Mouse (Mus musculus) adrenal gland, adult 18-20 months (tissue): ENCODE results near the gene Nedd9. TPM values are rescaled to one million over a fixed set of nuclear protein-coding genes. Genes with fewer than 3 reads are reported as not detected.
A peak's percentile ranks its signal among the peaks of the same experiment; 100 is the strongest.

Experiments used
- DNase-seq, 2 experiments: peaks; one replicate each; pipeline ENCODE4 v3.0.0; 2021 to 2022; ENCODE audit warnings: low spot score in 2 of 2
- total RNA-seq, 2 experiments: library from RNA; stranded (reverse); gene quantifications; 1 replicate in 1 of 2; 2 replicates in 1 of 2; pipeline ENCODE4 v1.2.3; 2021

Gene Nedd9
- total RNA-seq, 2 experiments from 2014 or later: 19.3 to 21.9 TPM

DNA sequence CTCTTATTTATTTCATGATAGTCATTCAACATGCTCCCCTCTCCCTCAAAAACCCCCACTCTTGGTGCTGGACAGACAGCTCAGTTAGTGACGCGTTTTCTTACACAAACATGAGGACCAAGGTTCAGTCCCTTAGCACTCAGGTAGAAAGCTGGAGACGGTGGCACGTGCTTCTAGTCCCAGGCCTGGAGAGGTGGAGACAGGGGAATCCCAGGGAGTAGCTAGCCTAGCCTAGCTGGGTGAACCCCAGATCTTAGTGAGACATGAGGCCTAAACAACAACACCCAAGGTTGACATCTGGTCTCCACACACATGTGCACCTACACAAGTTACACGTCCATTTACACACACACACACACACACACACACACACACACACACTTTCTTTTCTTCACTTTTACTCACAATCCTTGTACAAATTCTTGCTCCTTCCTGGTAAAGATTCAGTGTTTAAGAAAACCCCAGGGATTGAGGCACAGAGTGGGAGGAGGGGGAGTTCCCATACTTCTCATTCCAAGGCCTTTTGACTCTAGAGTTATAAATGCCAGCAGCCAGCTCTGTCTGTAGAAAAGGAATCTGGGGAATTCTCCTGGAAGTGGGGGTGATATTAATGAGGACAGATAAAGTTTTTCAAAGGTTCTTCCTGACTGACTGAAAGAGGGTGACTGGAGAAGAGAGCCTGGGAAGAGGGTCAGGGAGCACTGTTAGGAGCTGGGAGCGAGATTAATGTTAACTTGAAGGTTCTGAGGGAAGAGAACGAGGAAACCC, 29.9 kb downstream of the Nedd9 start:
- DNase-seq: no peak

DNA sequence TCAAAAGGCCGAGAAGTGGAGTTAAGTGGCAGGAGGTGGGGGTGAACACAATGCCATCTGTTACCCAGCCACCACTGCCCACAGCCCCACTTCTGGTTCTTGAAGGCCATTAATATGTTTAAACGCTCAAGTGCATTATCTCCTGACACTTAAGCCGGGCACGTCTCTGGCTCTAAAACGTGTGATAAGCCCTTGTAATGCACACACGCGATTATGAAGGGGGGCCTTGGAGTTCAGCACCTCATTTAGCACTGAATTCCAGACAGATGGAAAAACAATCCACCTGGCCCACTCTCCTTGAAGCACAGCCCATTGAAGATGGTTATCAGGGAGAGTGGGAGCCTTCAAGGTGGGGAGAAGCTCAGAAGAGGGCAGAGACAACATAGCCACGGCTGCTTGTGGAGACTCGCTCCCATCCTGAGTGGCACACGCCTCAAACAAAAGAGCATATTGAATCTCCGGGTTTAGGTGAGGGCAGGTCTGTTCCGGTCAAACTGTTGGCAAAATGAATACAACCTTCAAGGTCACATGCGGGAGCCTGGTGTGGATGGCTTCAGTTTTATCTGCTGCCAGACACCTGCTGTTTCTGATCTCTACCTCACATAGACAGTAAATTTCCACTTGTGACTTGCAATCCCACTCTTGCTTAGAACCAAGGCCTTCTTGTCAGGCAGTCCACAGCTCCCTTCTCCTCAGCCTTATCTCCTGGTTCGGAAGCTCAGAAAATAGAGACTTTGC, 30.7 kb downstream of the Nedd9 start:
- no peak for DNase-seq

DNA sequence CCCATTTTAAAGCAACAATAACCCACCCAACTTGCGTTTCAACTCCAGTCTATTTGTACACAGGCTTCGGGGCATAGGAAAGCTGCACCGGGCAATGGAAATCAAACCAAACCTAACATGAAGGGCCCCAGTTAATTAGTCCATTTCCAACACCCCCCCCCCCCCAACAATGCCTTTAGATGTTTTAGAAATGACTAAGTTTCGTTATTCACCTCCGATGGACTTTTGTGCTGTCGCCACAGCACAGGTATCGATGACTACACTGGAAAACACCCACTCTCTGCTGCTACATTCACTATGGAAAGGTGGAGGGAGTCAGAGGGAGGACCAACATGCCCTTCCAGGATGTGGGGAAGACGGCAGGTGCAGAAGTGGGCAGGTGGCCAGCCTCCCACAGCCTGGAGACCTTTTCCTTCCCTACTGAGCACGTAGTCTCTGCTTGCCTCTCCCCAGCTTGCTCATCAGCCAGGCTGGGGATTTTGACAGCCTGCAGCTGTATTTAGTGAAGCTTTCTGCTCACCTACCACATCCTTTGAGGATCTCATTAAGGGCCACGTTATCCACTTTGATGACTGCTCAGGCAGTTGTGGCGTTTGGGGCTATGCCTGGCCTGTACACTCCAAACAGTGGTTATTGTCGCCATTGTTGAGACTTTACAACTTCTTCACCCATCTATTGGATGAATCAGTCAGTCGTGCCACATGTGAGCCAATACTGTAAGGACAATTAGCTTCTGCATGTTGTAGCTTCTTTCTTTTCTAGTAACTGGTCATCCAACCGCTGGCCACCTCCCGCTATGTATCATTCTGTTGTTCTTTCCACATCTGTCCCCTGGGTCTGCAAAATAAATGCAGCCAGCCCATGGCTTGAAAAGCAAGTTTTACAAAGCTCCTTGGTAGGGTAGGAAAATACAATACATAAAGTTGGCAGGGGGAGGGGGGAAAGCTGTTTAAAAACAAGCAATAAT, 33.7 kb downstream of the Nedd9 start:
- DNase-seq: no peak

DNA sequence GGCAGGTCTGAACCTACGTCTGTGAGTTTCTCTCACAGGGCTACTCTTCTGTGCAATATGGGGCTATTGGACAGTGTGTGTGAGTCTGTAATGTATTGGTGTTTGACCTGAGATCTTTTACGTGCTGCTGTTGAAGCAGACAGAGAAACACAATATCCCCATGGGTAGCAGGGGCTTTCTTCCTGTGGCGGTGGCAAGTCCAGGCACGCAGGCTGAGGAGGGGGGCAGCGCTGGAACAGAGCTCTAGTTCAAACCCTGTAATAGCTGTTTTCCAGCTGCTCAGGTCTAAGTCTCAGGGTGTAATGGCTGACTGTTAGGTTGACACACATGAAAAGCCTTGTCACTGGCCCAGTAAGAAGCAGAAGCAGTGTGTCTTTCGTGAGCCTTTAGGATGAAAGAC, 36.3 kb downstream of the Nedd9 start:
- DNase-seq: no peak

- DNase-seq: no peak
Measured at GRCm38 (mm10) chr13:41449211-41449610, 38.0 kb downstream of the Nedd9 start.

DNA sequence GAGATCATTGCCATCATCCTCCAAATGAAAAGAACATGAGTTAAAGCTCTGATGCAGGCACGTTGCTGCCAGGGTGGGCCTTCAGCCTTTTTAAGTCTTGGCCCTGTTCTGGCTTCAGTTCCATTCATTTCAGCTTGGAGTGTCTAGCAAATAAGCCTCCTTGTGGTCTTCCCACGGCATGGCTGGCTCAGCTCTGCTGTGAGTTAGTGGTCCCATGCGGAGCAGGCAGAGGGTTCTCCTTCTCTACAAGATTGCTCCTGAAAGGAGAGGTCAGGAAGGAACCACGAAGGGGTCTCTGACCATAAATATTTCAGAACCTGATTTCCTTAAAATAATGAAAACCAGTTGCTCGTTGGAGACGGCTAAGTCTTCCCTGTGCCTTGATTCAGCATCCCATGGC, 40.0 kb downstream of the Nedd9 start:
- no peak for DNase-seq

- DNase-seq: no peak
Measured at GRCm38 (mm10) chr13:41446591-41446990, 40.6 kb downstream of the Nedd9 start.

- no peak for DNase-seq
Measured at GRCm38 (mm10) chr13:41445067-41445808, 41.9 kb downstream of the Nedd9 start.

DNA sequence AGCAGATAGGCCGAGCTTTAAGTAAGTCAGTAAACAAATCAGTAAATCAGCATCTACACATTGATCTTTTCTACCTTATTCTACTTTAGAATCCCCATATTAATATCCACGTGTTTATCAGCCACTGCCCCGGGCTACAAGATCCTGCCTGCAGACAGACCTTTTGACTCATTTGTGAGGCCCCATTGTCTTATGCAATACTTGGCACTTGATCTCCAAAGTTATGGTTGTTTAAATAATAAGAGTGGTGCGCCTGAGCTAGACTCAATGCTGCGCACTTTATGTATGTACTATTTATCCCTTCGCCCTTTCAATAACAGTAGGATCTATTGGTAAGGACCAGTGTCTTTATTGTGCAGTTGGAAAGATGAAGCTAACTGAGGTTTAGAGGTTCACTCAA, 42.9 kb downstream of the Nedd9 start:
- DNase-seq: no peak

GRCm38 (mm10) chr13:41442145-41442544, 45.0 kb downstream of the Nedd9 start:
- DNase-seq: no peak

DNA sequence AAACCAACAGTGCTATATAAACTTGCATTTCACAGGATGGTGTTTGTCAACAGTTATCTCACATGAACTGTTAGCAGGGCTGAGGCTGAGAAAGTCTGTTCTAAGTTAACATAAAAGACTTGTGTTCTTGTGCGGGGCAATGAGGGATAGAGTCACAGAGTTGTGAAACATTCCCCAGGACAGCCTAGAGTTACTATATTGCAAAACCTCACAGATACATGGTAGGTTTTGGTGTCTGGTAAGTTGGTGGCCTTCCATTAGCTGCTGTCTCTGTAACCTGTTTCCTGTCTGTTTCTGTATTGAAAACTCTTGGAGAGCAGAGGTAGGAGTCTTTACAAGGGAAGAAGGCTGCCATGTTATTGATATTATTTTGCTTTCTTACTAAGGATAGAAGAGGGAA, 47.0 kb downstream of the Nedd9 start:
- no peak for DNase-seq

DNA sequence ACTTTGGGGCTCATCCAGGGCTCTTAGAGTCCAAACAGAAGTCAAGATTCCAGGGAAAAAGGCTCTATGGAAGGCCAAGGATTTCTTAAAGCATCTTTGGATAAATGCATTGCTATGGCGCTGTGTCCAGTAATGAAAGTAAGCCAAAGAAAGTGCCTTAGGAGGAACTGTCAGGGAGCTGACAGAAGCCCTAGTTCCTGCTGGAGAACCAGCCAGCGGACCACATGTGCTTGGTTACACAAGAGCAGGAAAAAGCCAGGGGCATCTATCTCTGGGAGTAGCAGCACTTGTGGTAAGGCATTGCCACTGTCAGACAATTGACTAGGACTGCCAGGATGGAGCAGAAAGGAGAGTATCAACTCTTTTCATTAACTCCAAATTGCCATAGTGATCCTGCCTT, 49.8 kb downstream of the Nedd9 start:
- no peak for DNase-seq

DNA sequence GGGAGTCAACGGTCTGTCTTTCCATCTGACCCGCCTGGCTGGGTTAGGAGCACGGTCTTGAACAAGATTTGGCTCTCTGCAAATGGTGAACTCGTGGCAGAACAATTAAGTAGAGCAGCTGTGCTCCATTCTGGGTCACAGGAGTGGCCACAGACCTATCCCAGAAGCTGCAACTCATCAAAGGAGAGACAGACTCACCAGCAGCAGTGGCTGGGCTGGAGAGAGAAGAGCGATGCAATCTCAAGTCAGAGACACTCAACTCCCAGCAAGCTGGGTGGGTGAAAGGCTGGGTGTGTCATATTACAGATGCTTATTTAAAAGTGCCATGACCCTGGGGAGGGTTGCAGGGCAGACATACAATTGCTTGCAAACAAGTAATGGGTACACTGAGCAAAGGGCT, 50.4 kb downstream of the Nedd9 start:
- no peak for DNase-seq

DNA sequence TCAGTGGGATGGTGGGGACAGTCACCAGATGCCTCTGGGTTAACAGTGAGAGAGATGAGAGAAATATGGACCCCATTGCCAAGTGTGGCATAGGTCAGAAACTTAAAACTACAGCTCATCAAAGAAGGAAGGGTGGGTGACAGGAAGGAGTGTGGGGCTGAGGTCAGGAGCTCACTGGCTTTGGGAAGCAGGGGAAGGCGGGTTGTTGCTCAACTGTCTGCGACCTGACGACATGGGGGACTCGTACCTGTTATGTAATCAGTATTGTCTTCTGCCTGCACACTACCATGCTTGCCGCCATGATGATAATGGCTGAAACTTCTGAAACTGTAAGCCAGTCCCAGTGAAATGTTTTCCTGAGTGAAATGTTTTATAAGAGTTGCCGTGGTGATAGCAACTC, 54.0 kb downstream of the Nedd9 start:
- DNase-seq: no peak

- DNase-seq: no peak
Measured at GRCm38 (mm10) chr13:41431795-41432194, 55.4 kb downstream of the Nedd9 start.

GRCm38 (mm10) chr13:41427046-41427445, 60.1 kb downstream of the Nedd9 start:
- DNase-seq: no peak

DNA sequence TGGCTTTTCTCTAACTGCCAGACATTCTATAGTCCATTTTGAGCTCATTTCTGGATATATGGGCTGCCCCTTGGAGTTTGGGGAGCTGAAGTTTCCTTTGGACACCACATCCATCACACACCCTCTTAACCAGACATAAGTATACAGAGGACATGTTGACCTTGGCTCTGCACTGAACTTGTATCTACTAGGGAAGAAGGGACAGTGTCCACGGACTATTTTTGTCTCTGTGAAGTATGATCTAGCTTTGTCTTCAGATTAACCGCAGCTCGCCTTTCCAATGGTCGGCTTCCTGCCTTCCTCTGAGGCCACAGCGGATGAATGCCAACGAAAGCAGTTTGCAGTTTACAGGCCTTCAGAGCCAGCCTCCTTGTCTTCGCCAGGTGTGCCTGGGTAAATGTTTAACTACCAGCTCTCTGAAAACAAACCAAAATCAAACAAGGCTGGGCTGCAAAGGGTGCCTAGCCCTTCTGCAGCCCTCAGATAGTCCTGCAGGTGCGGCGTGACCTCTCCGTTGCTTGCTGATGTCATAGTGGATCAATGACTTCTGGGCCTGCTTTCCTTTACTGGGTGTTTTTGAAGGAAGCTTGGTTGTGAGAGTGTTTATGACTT, 63.6 kb downstream of the Nedd9 start:
- DNase-seq: no peak

DNA sequence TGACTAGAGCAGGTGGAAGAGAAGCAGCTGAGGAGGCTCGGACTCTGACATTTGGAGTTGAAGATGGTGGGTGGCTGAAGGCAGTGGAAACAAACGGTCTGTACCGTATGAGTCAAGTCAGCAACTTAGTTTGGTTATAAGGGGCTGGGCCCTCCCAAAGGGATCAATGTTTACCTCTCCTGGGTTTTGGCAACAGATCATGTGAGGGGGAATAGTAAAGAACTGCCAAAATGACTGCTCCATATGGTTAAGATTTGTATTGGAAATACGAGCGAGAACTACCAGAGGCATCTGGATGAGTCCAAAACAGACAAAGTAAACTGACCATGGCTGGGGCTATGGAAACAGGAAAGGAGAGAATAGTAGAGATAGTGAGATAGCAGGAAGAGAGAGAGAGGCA, 64.6 kb downstream of the Nedd9 start:
- DNase-seq: no peak

- DNase-seq: peak in 1 of 2 experiments; percentile 31
Measured at GRCm38 (mm10) chr13:41420376-41420775, 66.8 kb downstream of the Nedd9 start.

- no peak for DNase-seq
Measured at GRCm38 (mm10) chr13:41418198-41418869, 68.8 kb downstream of the Nedd9 start.
